Mouse (Mus musculus) C2C12 (cell line): ENCODE results near the gene N4bp1.

Experiments
- CTCF ChIP-seq: IDR thresholded peaks from one replicate; pipeline ENCODE4 v1.5.1; 2011; ENCODE audit not compliant: control insufficient read depth, insufficient read depth, insufficient read length
- FOSL1 ChIP-seq: IDR thresholded peaks from one replicate; pipeline ENCODE4 v1.8.0; 2011; ENCODE audit warnings: mild to moderate bottlenecking, low read length; ENCODE audit not compliant: poor library complexity, insufficient read depth, severe bottlenecking
- MAX ChIP-seq: IDR thresholded peaks from one replicate; pipeline ENCODE4 v1.6.1; 2011; ENCODE audit warnings: mild to moderate bottlenecking, control low read depth
- USF1 ChIP-seq: IDR thresholded peaks from one replicate; pipeline ENCODE4 v1.6.1; 2011; ENCODE audit warnings: low read depth, mild to moderate bottlenecking, control low read depth, moderate library complexity

GRCm38 (mm10) chr8:86881951-86882350 lies 3.1 kb downstream of the N4bp1 start:
- TF ChIP-seq CTCF = no peak
- no peak for TF ChIP-seq MAX
- TF ChIP-seq USF1 = no peak
- TF ChIP-seq FOSL1 = no peak
